Mouse (Mus musculus): ENCODE data around the gene Zfp846. TPM values are rescaled to one million over a fixed set of nuclear protein-coding genes. Genes with fewer than 3 reads are reported as not detected.
A peak's percentile ranks its signal among the peaks of the same experiment; 100 is the strongest.

Gene Zfp846
- total and polyA plus RNA-seq, 3 experiments = 10.2 to 11.2 TPM; not detected in 1

DNA sequence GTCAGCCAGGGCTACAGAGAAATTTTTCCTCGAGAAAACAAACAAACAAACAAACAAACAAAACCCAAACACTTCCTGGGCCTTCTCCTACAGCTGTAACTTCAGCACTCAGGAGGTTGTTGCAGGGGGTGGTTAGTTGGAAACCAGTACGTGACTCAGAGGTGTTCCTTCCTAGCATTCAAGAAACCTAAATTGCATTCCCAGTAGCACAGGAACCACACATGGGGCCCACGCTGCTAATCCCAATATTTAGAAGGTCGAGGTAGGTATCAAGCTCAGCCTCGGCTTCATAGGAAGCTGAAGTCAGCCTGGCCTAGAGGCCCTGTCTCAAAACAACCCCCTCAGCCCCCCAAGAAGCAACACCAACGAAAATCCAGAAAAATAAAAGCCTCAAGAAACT lies 60.4 kb downstream of the Zfp846 start:
- Histone ChIP-seq H3K27ac (ENCODE audit: control insufficient read depth, low read depth, low read length) (no peak overlapping the region), H3K27me3 (ENCODE audit: control insufficient read depth in 1 of 2, insufficient read depth in 2 of 2, low read length in 2 of 2) (no peaks in the 10 kb centered on the region), H3K36me3 (ENCODE audit: control insufficient read depth in 1 of 2, insufficient read depth in 2 of 2, low read length in 2 of 2) (peaks cover 14 to 21% of the 10 kb centered on the region in 2 experiments), H3K4me1 (ENCODE audit: control insufficient read depth in 1 of 2, insufficient read depth in 2 of 2, low read length in 2 of 2) (peaks cover 3 to 16% of the 10 kb centered on the region in 2 experiments), H3K9ac (ENCODE audit: control insufficient read depth, low read depth, low read length, poor library complexity, severe bottlenecking) (no peak overlapping the region), H3K9me3 (replicated peaks; ENCODE audit: insufficient read depth, low read length) (no peaks in the 10 kb centered on the region), H3K4me3 (ENCODE audit: control insufficient read depth in 1 of 2, insufficient read depth in 1 of 2, low read depth in 2 of 2, low read length in 2 of 2) (no peak overlapping the region), H3K79me2 (ENCODE audit: control insufficient read depth, insufficient read depth, low read length, poor library complexity) (peaks cover 62% of the 10 kb centered on the region)
- no peak for DNase-seq (ENCODE audit: low read depth, low spot score)
- TF ChIP-seq SMC3 (IDR thresholded peaks at IDR 0.05; ENCODE audit: low read depth, low read length) (no peak), JUND (IDR thresholded peaks at IDR 0.05; ENCODE audit: low read depth, low read length) (no peak)

DNA sequence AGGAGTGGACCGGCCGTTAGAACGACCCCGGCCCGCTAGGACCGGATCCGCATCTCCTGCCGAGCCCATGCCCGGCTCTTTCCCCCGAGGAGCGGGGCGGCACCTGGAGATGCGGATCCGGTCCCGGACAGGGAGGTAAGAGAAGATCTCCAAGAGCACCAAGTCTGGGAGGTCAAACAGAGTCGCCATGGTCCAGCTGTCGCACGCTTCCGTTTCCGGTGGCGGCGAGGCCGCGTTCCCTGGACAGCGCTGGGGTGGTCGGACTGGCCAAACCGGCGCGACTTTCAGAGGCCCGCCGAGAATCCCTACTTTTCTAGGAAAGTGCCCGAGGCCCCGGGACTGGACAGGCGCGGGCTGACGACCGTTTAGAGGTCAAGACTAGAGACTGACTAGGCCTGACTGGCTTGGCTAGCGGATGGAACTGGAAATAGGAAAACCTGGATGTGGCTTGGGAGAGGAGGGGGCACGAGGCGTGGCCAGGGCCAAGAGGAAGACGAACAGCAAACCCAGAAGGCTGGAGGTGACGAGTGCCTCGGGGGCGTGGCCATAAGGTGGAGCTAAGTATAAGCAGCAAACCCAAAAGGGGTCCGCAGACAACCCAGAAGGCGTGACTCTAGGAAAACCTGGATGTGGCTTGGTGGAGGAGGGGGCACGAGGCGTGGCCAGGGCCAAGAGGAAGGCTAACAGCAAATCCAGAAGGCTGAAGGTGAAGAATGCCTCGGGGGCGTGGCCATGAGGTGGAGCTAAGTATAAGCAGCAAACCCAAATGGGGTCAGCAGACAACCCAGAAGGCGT lies 61.2 kb downstream of the Zfp846 start, which contains the start of gene Ubl5:
TSS of gene Ubl5 (plus strand) at position 778 of the 795 bp plus-strand sequence.
- H3K4me1 ChIP-seq (ENCODE audit: control insufficient read depth in 1 of 2, insufficient read depth in 2 of 2, low read length in 2 of 2) = peaks cover 3 to 16% of the 10 kb centered on the region in 2 experiments
- peak within 1 kb of the TSS; percentile 83 to 93 for H3K4me3 ChIP-seq (ENCODE audit: control insufficient read depth in 1 of 2, insufficient read depth in 1 of 2, low read depth in 2 of 2, low read length in 2 of 2)
- no peaks in the 10 kb centered on the region for H3K9me3 ChIP-seq (replicated peaks; ENCODE audit: insufficient read depth, low read length)
- TF ChIP-seq MAX (IDR thresholded peaks at IDR 0.05; ENCODE audit: low read length) (no peak), POLR2AphosphoS5 (IDR thresholded peaks at IDR 0.05; ENCODE audit: borderline replicate concordance, low read depth, low read length) (no peak), USF2 (IDR thresholded peaks at IDR 0.05; ENCODE audit: borderline replicate concordance in 1 of 2, insufficient read depth in 1 of 2, low read depth in 1 of 2, low read length in 2 of 2) (no peak), CTCF (IDR thresholded peaks at IDR 0.05 in 2 of 3, conservative IDR thresholded peaks at IDR 0.05 in 1 of 3; ENCODE audit: control insufficient read depth in 1 of 3, insufficient read depth in 1 of 3, low read depth in 2 of 3, low read length in 3 of 3, poor library complexity in 1 of 3, severe bottlenecking in 1 of 3) (no peak), GABPA (IDR thresholded peaks at IDR 0.05; ENCODE audit: low read depth, low read length) (no peak), TBP (IDR thresholded peaks at IDR 0.05; ENCODE audit: low read depth, low read length) (no peak; the same call in 1 of the 2 replicates), CHD2 (IDR thresholded peaks at IDR 0.05; ENCODE audit: low read length) (no peak), ELF1 (IDR thresholded peaks at IDR 0.05; ENCODE audit: low read depth, low read length) (no peak), CHD1 (IDR thresholded peaks at IDR 0.05; ENCODE audit: low read depth, low read length) (no peak), HCFC1 (IDR thresholded peaks at IDR 0.05; ENCODE audit: low read depth, low read length) (no peak), E2F4 (IDR thresholded peaks at IDR 0.05; ENCODE audit: borderline replicate concordance, low read depth, low read length) (no peak), EP300 (IDR thresholded peaks at IDR 0.05; ENCODE audit: low read depth in 1 of 2, low read length in 2 of 2) (no peak), MAZ (IDR thresholded peaks at IDR 0.05; ENCODE audit: low read depth, low read length) (no peak), KAT2A (conservative IDR thresholded peaks at IDR 0.05; ENCODE audit: low read depth, low read length) (no peak), RAD21 (IDR thresholded peaks at IDR 0.05; ENCODE audit: low read depth, low read length) (no peak), MYC (IDR thresholded peaks at IDR 0.05; ENCODE audit: low read depth, low read length) (no peak), BHLHE40 (IDR thresholded peaks at IDR 0.05; ENCODE audit: borderline replicate concordance, low read depth, low read length) (no peak), MEF2A (IDR thresholded peaks at IDR 0.05; ENCODE audit: extremely low read depth, insufficient replicate concordance, low read depth, low read length, poor library complexity, severe bottlenecking) (no peak)
- H3K27me3 ChIP-seq (ENCODE audit: control insufficient read depth in 1 of 2, insufficient read depth in 2 of 2, low read length in 2 of 2) = no peaks in the 10 kb centered on the region
- peaks cover 66% of the 10 kb centered on the region for H3K79me2 ChIP-seq (ENCODE audit: control insufficient read depth, insufficient read depth, low read length, poor library complexity)
- peaks cover 14 to 24% of the 10 kb centered on the region in 2 experiments for H3K36me3 ChIP-seq (ENCODE audit: control insufficient read depth in 1 of 2, insufficient read depth in 2 of 2, low read length in 2 of 2)
- H3K9ac ChIP-seq (ENCODE audit: control insufficient read depth, low read depth, low read length, poor library complexity, severe bottlenecking) = peak within 1 kb of the TSS; percentile 80
- peak; percentile 92 for DNase-seq (ENCODE audit: low read depth, low spot score)
- no peak within 1 kb of the TSS for H3K27ac ChIP-seq (ENCODE audit: control insufficient read depth, low read depth, low read length)
